Mouse (Mus musculus) hindbrain, embryonic 11.5 days (tissue): ENCODE data around the gene Mtfr1l. TPM values are rescaled to one million over a fixed set of nuclear protein-coding genes. Genes with fewer than 3 reads are reported as not detected.
A peak's percentile ranks its signal among the peaks of the same experiment; 100 is the strongest.

ENCODE experiments used
- ATAC-seq: fragments of 200-750 bp; cut with Nextera tagmentation; 2 replicates; pipeline ENCODE4 v1.8.0; 2017; ENCODE audit warnings: mild to moderate bottlenecking, moderate TSS enrichment, moderate library complexity; ENCODE audit not compliant: low FRiP score
- DNase-seq: peaks from one replicate; pipeline ENCODE4 v3.0.0-alpha.2; 2015; ENCODE audit warnings: low spot score
- H3K27ac ChIP-seq: fragments of 300-500 bp; sonication (generic); 2 replicates; pipeline ENCODE4 v1.5.1; 2014; ENCODE audit warnings: mild to moderate bottlenecking, low read depth, low read length
- H3K27me3 ChIP-seq: fragments of 300-500 bp; sonication (generic); 2 replicates; pipeline ENCODE4 v1.6.1; 2014; ENCODE audit warnings: mild to moderate bottlenecking, low read length, moderate library complexity, mixed read lengths; ENCODE audit not compliant: control insufficient read depth, insufficient read depth
- H3K36me3 ChIP-seq: fragments of 300-500 bp; sonication (generic); 2 replicates; pipeline ENCODE4 v1.6.1; 2014; ENCODE audit warnings: mild to moderate bottlenecking, low read length, moderate library complexity, mixed read lengths; ENCODE audit not compliant: control insufficient read depth, insufficient read depth
- H3K4me1 ChIP-seq: fragments of 300-500 bp; sonication (generic); replicated peaks from 2 replicates; pipeline ENCODE4 v1.6.1; 2014; ENCODE audit warnings: low read length, mixed read lengths; ENCODE audit not compliant: control insufficient read depth, insufficient read depth
- H3K4me2 ChIP-seq: fragments of 300-500 bp; sonication (generic); replicated peaks from 2 replicates; pipeline ENCODE4 v1.6.1; 2014; ENCODE audit warnings: mild to moderate bottlenecking, low read depth, low read length
- H3K4me3 ChIP-seq: fragments of 300-500 bp; sonication (generic); 2 replicates; pipeline ENCODE4 v1.5.1; 2014; ENCODE audit warnings: low read depth, low read length
- H3K9ac ChIP-seq: fragments of 300-500 bp; sonication (generic); 2 replicates; pipeline ENCODE4 v1.6.1; 2014; ENCODE audit warnings: low read depth, low read length
- H3K9me3 ChIP-seq: fragments of 300-500 bp; sonication (generic); 2 replicates; pipeline ENCODE4 v1.6.1; 2016; ENCODE audit warnings: low read length; ENCODE audit not compliant: control insufficient read depth
- WGBS: fragments of 180-500 bp; shearing (Covaris S2); extraction: QIAGEN DNeasy Blood & Tissue Kit; methylation state at CpG from one replicate; pipeline ENCODE4 v1.1.7; 2014; 5-methylcytosine and 5-hydroxymethylcytosine counted together
- polyA plus RNA-seq: library from polyadenylated mRNA; unstranded; fragments of >200 nt; fragmentation: Nextera tagmentation; extraction: Ambion mirVana; gene quantifications from 2 replicates; pipeline ENCODE4 v1.2.1, GENCODE M21; 2014

Gene Mtfr1l
- polyA plus RNA-seq, 1 experiment from 2014 or later, result 136 TPM

DNA sequence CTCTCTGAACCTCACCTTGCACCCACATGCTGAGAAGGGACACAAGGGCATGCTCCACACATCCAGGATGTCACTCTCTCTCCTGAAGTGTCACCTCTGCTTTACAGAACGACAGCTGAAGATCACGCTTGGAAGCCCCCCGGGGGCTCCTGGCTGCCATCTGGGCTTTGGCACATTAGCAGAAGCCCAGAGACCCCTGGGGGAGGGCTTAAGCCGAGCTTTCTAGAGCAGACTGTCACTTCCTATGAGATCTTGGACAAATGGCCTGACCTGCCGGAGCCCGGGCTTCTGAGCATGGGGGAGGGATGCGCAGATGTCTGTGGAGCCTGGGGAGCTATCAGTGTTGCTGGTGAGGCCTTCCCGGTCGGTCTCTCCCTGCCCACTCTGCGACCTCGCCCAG, 40.3 kb upstream of the Mtfr1l start:
- 47% methylated on average over 11 of the region's 11 CpGs for WGBS
- Histone ChIP-seq H3K4me1 (peaks cover 3% of the 10 kb centered on the region), H3K4me3 (no peak overlapping the region), H3K36me3 (no peaks in the 10 kb centered on the region), H3K27me3 (no peaks in the 10 kb centered on the region), H3K9ac (no peak overlapping the region), H3K27ac (peak overlapping the region; percentile 36; the same call in 1 of the 2 replicates), H3K4me2 (no peak overlapping the region), H3K9me3 (no peaks in the 10 kb centered on the region)
- DNase-seq (peak; percentile 40), ATAC-seq (0 out of 2 replicates have a peak, but pooled peaks have one; percentile 30)

GRCm38 (mm10) chr4:134572449-134573300, 37.5 kb upstream of the Mtfr1l start:
- no peaks in the 10 kb centered on the region; the same call in 1 of the 2 replicates for H3K4me1 ChIP-seq
- WGBS, result 86% methylated on average over 24 of the region's 24 CpGs
- H3K27ac ChIP-seq, result no peak overlapping the region
- ATAC-seq, result no peak
- DNase-seq, result no peak
- H3K9me3 ChIP-seq, result no peaks in the 10 kb centered on the region
- H3K36me3 ChIP-seq, result no peaks in the 10 kb centered on the region
- H3K4me2 ChIP-seq, result no peak overlapping the region
- H3K9ac ChIP-seq, result no peak overlapping the region
- H3K4me3 ChIP-seq, result no peak overlapping the region
- no peaks in the 10 kb centered on the region for H3K27me3 ChIP-seq

DNA sequence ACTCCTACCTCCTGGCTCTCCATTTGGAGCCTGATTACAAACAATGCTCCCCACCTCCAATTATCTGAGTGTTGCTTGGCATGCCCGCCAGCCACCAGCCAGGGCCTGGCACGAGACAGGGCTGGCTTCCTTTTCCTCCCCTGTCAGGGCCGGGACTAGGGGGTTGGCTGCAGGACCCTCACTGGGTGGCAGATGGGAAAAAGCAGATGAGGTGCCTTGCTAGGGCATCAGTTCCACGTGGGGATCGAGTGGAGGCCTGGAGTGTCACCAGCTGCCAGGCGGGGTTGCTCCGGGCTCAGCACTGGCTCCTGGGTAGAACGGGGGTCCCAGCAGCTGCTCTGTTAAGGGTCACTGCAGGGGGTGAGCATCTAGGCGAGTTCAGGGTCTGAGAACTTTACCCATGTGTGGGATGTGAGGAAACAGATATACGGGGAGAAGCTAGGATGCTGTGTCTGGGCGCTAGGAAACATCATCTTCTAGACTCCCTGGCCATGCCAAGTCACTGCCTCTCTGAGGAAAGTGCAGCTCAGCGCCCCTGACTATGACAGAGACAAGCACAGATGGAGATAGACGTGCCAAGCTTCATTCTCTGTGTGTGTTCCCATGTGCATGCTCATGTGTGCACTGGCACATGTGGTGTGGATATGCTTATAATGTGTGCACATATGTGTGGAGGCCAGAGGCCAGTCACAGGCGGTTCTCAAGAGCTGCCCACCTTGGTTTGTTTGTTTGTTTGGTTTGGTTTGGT, 35.7 kb upstream of the Mtfr1l start:
- WGBS, result 79% methylated on average over 14 of the region's 14 CpGs
- ATAC-seq (no peak), DNase-seq (no peak)
- Histone ChIP-seq H3K36me3 (no peaks in the 10 kb centered on the region), H3K4me2 (no peak overlapping the region), H3K27me3 (no peaks in the 10 kb centered on the region), H3K9ac (no peak overlapping the region), H3K4me1 (no peaks in the 10 kb centered on the region; the same call in 1 of the 2 replicates), H3K9me3 (no peaks in the 10 kb centered on the region), H3K4me3 (no peak overlapping the region), H3K27ac (0 out of 2 replicates have a peak overlapping the region, but pooled peaks have one; percentile 33)

GRCm38 (mm10) chr4:134569831-134570230, 34.6 kb upstream of the Mtfr1l start:
- no peaks in the 10 kb centered on the region for H3K9me3 ChIP-seq
- H3K36me3 ChIP-seq, result no peaks in the 10 kb centered on the region
- DNase-seq, result no peak
- no peaks in the 10 kb centered on the region for H3K27me3 ChIP-seq
- WGBS, result 78% methylated on average over 8 of the region's 8 CpGs
- H3K9ac ChIP-seq, result no peak overlapping the region
- H3K27ac ChIP-seq, result no peak overlapping the region
- no peaks in the 10 kb centered on the region for H3K4me1 ChIP-seq
- ATAC-seq, result no peak
- no peak overlapping the region for H3K4me2 ChIP-seq
- H3K4me3 ChIP-seq, result no peak overlapping the region

DNA sequence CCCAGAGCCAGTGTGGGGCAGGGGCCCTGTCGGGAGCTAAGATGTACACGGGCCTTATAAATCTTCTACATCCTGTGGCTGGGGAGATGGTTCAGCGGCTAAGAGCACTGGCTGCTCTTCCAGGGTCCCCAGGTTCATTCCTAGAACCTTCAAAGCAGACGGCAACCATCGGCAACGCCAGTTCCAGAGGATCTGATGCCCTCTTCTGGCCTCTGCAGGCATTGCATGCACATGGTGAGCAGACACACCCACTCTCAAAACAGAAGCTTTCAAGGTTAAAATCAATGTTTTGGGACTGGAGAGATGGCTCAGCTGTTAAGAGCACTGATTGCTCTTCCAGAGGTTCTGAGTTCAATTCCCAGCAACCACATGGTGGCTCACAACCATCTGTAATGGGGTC, 34.0 kb upstream of the Mtfr1l start:
- ATAC-seq, result no peak
- no peak for DNase-seq
- Histone ChIP-seq H3K9me3 (no peaks in the 10 kb centered on the region), H3K36me3 (no peaks in the 10 kb centered on the region), H3K4me2 (no peak overlapping the region), H3K9ac (no peak overlapping the region), H3K27ac (no peak overlapping the region), H3K27me3 (no peaks in the 10 kb centered on the region), H3K4me1 (no peaks in the 10 kb centered on the region), H3K4me3 (no peak overlapping the region)
- 73% methylated on average over 6 of the region's 6 CpGs for WGBS

GRCm38 (mm10) chr4:134567377-134568226, 32.4 kb upstream of the Mtfr1l start:
- 0 out of 2 replicates have a peak, but pooled peaks have one; percentile 22 for ATAC-seq
- no peaks in the 10 kb centered on the region for H3K4me1 ChIP-seq
- DNase-seq, result peak; percentile 49
- no peaks in the 10 kb centered on the region for H3K36me3 ChIP-seq
- no peak overlapping the region for H3K4me2 ChIP-seq
- no peaks in the 10 kb centered on the region for H3K9me3 ChIP-seq
- H3K27ac ChIP-seq, result no peak overlapping the region
- no peak overlapping the region for H3K4me3 ChIP-seq
- H3K27me3 ChIP-seq, result no peaks in the 10 kb centered on the region
- WGBS, result 31% methylated on average over 19 of the region's 19 CpGs
- H3K9ac ChIP-seq, result no peak overlapping the region

DNA sequence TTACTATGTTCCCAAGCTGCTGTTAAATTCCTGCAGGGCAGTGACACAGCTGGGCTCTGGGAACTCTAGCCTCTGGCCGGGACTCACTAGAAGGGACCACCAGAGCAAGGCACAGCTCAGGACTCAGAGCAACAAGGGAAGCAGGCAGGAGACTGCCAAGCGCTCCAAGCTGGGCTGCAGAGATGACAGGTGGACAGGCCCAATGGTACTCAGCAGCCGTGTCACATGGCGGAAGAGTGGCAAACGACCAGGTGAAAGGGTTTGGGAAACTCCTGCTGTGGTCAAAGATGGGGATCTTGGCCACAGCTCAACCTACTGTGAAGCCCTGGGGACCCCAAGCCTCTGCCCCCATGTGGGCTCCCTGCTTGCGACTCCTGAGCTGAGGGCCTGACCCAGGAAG, 28.9 kb upstream of the Mtfr1l start:
- Histone ChIP-seq H3K9ac (no peak overlapping the region), H3K4me2 (no peak overlapping the region), H3K9me3 (no peaks in the 10 kb centered on the region), H3K4me1 (no peaks in the 10 kb centered on the region), H3K27me3 (no peaks in the 10 kb centered on the region), H3K4me3 (no peak overlapping the region), H3K36me3 (no peaks in the 10 kb centered on the region), H3K27ac (no peak overlapping the region)
- ATAC-seq (no peak), DNase-seq (no peak)
- 80% methylated on average over 6 of the region's 6 CpGs for WGBS

GRCm38 (mm10) chr4:134563624-134564023, 28.4 kb upstream of the Mtfr1l start:
- Histone ChIP-seq H3K36me3 (no peaks in the 10 kb centered on the region), H3K4me3 (no peak overlapping the region), H3K27ac (no peak overlapping the region), H3K9ac (no peak overlapping the region), H3K9me3 (no peaks in the 10 kb centered on the region), H3K4me1 (no peaks in the 10 kb centered on the region), H3K4me2 (no peak overlapping the region), H3K27me3 (no peaks in the 10 kb centered on the region)
- DNase-seq (no peak), ATAC-seq (no peak)
- 92% methylated on average over 16 of the region's 16 CpGs for WGBS
